Mouse (Mus musculus) forebrain, embryonic 14.5 days (tissue): ENCODE measurements at regions not wholly inside any gene's neighbourhood (a gene's known extent, or its start where the extent isn't known, plus 50 kb on each side); places are given as distances from the start of the nearest gene placed in this dataset.
A peak's percentile ranks its signal among the peaks of the same experiment; 100 is the strongest.

Experiments
- ATAC-seq: fragments of 200-750 bp; cut with Nextera tagmentation; 2 replicates; pipeline ENCODE4 v1.8.0; 2017; ENCODE audit warnings: mild to moderate bottlenecking, moderate library complexity
- DNase-seq: peaks from one replicate; pipeline ENCODE4 v3.0.0-alpha.2; 2015; ENCODE audit warnings: low spot score
- H3K27ac ChIP-seq: fragments of 300-500 bp; sonication (generic); 2 replicates; pipeline ENCODE4 v1.5.1; 2014; ENCODE audit warnings: low read depth, mild to moderate bottlenecking, control low read depth, low read length, moderate library complexity
- H3K27me3 ChIP-seq: fragments of 300-500 bp; sonication (generic); replicated peaks from 2 replicates; pipeline ENCODE4 v1.6.1; 2014; ENCODE audit warnings: low read length, control low read depth, mixed read lengths; ENCODE audit not compliant: control insufficient read depth, insufficient read depth
- H3K36me3 ChIP-seq: fragments of 300-500 bp; sonication (generic); 2 replicates; pipeline ENCODE4 v1.6.1; 2014; ENCODE audit warnings: low read length, control low read depth; ENCODE audit not compliant: control insufficient read depth, insufficient read depth
- H3K4me1 ChIP-seq: fragments of 300-500 bp; sonication (generic); 2 replicates; pipeline ENCODE4 v1.6.1; 2014; ENCODE audit warnings: antibody characterized with exemption, low read length, control low read depth; ENCODE audit not compliant: control insufficient read depth, insufficient read depth
- H3K4me2 ChIP-seq: fragments of 300-500 bp; sonication (generic); 2 replicates; pipeline ENCODE4 v1.6.1; 2014; ENCODE audit warnings: mild to moderate bottlenecking, control low read depth, low read length
- H3K4me3 ChIP-seq: fragments of 300-500 bp; sonication (generic); 2 replicates; pipeline ENCODE4 v1.5.1; 2014; ENCODE audit warnings: low read depth, low read length, control low read depth
- H3K9ac ChIP-seq: fragments of 300-500 bp; sonication (generic); 2 replicates; pipeline ENCODE4 v1.6.1; 2014; ENCODE audit warnings: mild to moderate bottlenecking, low read length, control low read depth, moderate library complexity
- H3K9me3 ChIP-seq: fragments of 300-500 bp; sonication (generic); replicated peaks from 2 replicates; pipeline ENCODE4 v1.6.1; 2016; ENCODE audit warnings: low read length, control low read depth, mixed read lengths; ENCODE audit not compliant: control insufficient read depth
- WGBS: fragments of 180-500 bp; shearing (Covaris S2); extraction: QIAGEN DNeasy Blood & Tissue Kit; methylation state at CpG from one replicate; pipeline ENCODE4 v1.1.7; 2014; 5-methylcytosine and 5-hydroxymethylcytosine counted together

DNA sequence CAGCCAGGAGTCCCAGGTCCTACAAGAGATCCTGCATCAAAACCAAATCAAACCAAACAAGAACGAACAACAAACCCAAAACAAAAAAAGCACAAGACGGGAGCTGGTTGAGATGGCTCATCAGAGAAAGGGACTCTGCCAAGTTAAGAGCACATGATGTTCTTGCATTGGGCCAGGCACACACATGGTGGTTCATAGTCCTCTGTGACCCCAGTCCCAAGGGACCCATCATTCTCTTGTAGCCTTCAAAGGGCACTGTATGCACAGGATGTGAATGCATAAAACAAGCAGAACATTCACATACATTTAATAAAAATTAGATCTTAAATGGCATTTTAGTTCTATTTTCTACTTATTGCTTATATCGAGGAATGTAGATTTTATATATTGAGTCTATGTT lies 99.5 kb upstream of the Kctd3 start:
- no peak for DNase-seq
- no peaks in the 10 kb centered on the region for H3K9me3 ChIP-seq
- H3K4me3 ChIP-seq: no peak overlapping the region
- WGBS: 96% methylated on average over 3 of the region's 3 CpGs
- no peaks in the 10 kb centered on the region for H3K36me3 ChIP-seq
- no peak for ATAC-seq
- H3K4me2 ChIP-seq: no peak overlapping the region
- no peaks in the 10 kb centered on the region for H3K27me3 ChIP-seq
- no peaks in the 10 kb centered on the region for H3K4me1 ChIP-seq
- no peak overlapping the region for H3K27ac ChIP-seq
- H3K9ac ChIP-seq: no peak overlapping the region

DNA sequence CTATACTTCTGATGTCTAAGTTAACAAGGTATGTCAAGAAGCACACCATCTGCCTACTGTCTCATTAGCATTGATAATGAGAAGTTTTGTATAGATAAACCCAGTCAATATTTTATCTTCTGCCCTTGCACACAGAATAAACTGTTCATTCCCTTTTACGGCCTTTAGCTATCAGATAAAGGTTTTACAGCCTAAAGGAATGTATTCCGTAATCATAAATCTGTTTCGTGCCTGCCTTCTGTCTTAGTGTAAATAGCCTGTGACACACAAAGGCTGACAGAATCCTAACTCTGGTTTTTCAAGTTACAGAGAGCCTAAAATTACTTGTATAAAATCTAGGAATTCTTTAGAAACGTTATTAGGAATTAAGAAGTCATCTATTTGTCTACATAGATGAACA lies 97.6 kb upstream of the Kctd3 start:
- no peaks in the 10 kb centered on the region for H3K27me3 ChIP-seq
- ATAC-seq (no peak), DNase-seq (no peak)
- no peak overlapping the region for H3K4me2 ChIP-seq
- H3K9me3 ChIP-seq: no peaks in the 10 kb centered on the region
- no peak overlapping the region for H3K27ac ChIP-seq
- no peaks in the 10 kb centered on the region for H3K36me3 ChIP-seq
- 86% methylated on average over 4 of the region's 4 CpGs for WGBS
- no peak overlapping the region for H3K9ac ChIP-seq
- H3K4me3 ChIP-seq: no peak overlapping the region
- no peaks in the 10 kb centered on the region for H3K4me1 ChIP-seq

DNA sequence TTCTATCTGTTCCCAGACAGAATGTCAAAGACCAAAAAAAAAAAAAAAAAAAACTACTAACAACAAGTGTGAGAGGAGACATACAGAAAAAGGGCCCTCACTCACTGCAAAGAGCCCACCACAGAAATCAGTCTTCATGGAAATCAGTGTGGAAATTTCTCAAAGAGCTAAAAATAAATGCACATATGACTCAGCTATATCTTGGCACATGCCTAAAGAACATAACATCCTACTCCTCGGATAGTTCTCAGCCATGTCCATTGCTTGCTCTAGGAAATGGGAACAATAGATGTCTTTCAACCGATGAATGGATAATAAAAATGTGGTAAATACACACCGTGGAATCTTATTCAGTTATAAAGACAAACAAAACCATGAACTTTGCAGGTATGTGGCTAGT lies 95.1 kb upstream of the Kctd3 start:
- no peaks in the 10 kb centered on the region for H3K9me3 ChIP-seq
- no peaks in the 10 kb centered on the region for H3K27me3 ChIP-seq
- no peaks in the 10 kb centered on the region for H3K4me1 ChIP-seq
- no peak overlapping the region for H3K9ac ChIP-seq
- WGBS: 82% methylated on average over 3 of the region's 3 CpGs
- no peaks in the 10 kb centered on the region for H3K36me3 ChIP-seq
- ATAC-seq (no peak), DNase-seq (no peak)
- no peak overlapping the region for H3K27ac ChIP-seq
- no peak overlapping the region for H3K4me3 ChIP-seq
- H3K4me2 ChIP-seq: no peak overlapping the region

DNA sequence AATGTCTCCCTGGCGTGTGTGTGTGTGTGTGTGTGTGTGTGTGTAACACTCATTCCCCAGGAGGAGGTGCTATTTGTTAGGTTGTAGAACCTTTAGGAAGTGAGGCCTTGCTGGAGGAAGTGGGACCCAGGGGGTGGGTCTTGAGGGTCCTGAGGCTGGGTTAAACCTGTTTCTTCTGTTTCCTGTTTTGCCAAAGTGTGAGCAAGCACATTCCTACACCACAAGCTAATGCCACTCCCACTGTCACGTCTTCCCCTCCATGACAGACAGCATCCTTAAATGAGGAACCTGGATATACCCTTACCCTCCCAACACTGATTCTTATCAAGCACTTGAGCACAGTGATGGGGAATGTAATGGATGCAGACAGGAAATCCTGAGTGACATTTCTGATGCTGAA lies 91.5 kb upstream of the Kctd3 start:
- H3K9ac ChIP-seq: no peak overlapping the region
- no peak overlapping the region for H3K27ac ChIP-seq
- no peaks in the 10 kb centered on the region for H3K4me1 ChIP-seq
- ATAC-seq (no peak), DNase-seq (no peak)
- no peak overlapping the region for H3K4me3 ChIP-seq
- H3K27me3 ChIP-seq: no peaks in the 10 kb centered on the region
- no peaks in the 10 kb centered on the region for H3K9me3 ChIP-seq
- 69% methylated on average over 2 of the region's 2 CpGs for whole genome bisulfite sequencing
- no peak overlapping the region for H3K4me2 ChIP-seq
- H3K36me3 ChIP-seq: no peaks in the 10 kb centered on the region

DNA sequence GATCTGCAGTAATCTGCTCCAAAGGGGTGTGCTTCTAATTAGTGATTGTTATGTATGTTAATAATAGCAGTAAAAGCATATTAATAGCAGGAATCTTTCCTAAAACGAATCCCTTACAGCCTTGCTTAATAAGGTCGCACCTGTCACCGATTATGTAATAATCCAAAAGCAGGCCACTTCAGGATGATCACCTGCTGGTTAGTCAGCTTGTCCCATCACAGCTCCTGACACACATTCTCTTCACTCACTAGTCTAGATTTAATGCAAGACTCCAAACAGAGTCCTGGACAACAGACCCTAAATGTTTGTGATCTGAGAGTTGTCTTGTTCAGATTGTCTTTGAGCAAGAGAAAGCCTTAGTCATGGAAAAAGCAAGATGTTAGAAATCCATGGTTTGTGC lies 85.2 kb upstream of the Kctd3 start:
- DNase-seq: no peak
- H3K4me2 ChIP-seq: no peak overlapping the region
- WGBS: 72% methylated on average over 3 of the region's 3 CpGs
- no peaks in the 10 kb centered on the region for H3K9me3 ChIP-seq
- H3K27ac ChIP-seq: no peak overlapping the region
- no peaks in the 10 kb centered on the region for H3K36me3 ChIP-seq
- no peak for ATAC-seq
- H3K27me3 ChIP-seq: no peaks in the 10 kb centered on the region
- no peak overlapping the region for H3K9ac ChIP-seq
- H3K4me3 ChIP-seq: no peak overlapping the region
- no peaks in the 10 kb centered on the region for H3K4me1 ChIP-seq

DNA sequence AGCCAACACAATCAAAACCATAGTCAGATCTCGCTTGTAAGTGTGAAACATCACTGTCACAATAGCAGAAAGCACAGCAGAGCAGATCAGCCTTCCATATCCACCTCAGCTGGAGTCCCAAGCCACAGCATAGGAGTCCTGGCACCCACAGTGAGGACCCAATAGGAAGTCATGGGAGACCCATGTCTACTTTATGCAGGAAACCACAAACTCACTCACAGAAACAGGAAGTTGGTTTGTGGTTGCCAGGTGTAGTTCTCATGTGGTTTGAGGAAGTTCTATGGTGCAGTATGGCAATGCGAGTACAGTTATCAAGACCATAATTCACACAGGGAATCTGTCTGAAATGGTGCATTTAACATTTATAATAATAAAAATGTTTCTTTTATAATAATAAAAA lies 77.6 kb upstream of the Kctd3 start:
- H3K36me3 ChIP-seq: no peaks in the 10 kb centered on the region
- H3K27me3 ChIP-seq: no peaks in the 10 kb centered on the region
- no peak overlapping the region for H3K4me3 ChIP-seq
- H3K27ac ChIP-seq: no peak overlapping the region
- no peak overlapping the region for H3K4me2 ChIP-seq
- peaks cover 3% of the 10 kb centered on the region; the same call in 1 of the 2 replicates for H3K9me3 ChIP-seq
- ATAC-seq (no peak), DNase-seq (no peak)
- H3K9ac ChIP-seq: no peak overlapping the region
- no peaks in the 10 kb centered on the region for H3K4me1 ChIP-seq
- 83% methylated on average over 2 of the region's 2 CpGs for WGBS

DNA sequence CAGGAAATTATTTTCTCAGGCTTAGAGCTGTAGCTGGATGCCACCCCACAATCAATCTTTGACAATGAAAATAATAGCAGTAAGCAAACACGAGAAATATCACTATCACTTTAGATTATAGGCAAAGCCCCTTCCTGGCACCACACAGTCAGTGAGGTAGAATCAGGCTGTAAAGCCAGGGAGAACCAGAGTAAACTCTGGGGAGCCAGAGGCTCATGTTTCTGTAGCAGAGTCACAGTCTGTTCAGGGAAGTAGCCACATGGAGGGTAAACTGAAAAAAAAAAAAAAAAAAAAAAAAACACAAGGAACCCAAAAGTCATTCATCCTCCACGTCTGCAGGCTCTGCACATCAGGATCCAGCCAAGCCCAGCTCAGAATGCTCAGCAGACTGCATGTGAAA lies 73.6 kb upstream of the Kctd3 start:
- Histone ChIP-seq H3K4me2 (no peak overlapping the region), H3K4me3 (no peak overlapping the region), H3K9ac (no peak overlapping the region), H3K9me3 (peaks cover 3% of the 10 kb centered on the region; the same call in 1 of the 2 replicates), H3K27me3 (no peaks in the 10 kb centered on the region), H3K36me3 (no peaks in the 10 kb centered on the region), H3K4me1 (no peaks in the 10 kb centered on the region), H3K27ac (no peak overlapping the region)
- DNase-seq: no peak
- ATAC-seq: no peak
- WGBS: 49% methylated on average over 2 of the region's 2 CpGs

DNA sequence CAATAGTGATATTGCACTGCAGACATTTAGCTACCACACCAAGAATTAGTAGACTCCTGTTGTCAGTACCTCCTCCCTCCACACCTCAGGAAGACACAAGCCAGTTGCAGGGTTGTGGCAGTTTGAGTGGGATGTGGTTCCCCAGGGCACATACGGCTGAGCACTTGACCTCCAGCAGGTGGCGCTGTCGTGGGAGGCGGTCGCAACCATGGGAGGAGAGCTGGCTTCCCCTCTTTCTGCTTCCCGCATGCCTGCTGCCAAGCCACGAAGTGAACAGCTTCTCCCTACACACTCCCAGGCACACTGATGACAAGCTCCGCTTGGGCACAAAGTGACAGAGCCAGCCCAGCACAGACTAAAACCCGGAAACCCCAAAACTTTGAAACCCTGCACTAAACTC lies 73.2 kb upstream of the Kctd3 start:
- WGBS: 20% methylated on average over 9 of the region's 9 CpGs
- Histone ChIP-seq H3K4me2 (no peak overlapping the region), H3K4me3 (no peak overlapping the region), H3K36me3 (no peaks in the 10 kb centered on the region), H3K4me1 (no peaks in the 10 kb centered on the region), H3K27me3 (no peaks in the 10 kb centered on the region), H3K9ac (no peak overlapping the region), H3K9me3 (peaks cover 3% of the 10 kb centered on the region; the same call in 1 of the 2 replicates), H3K27ac (no peak overlapping the region)
- peak; percentile 69 for DNase-seq
- ATAC-seq: peak; percentile 82

DNA sequence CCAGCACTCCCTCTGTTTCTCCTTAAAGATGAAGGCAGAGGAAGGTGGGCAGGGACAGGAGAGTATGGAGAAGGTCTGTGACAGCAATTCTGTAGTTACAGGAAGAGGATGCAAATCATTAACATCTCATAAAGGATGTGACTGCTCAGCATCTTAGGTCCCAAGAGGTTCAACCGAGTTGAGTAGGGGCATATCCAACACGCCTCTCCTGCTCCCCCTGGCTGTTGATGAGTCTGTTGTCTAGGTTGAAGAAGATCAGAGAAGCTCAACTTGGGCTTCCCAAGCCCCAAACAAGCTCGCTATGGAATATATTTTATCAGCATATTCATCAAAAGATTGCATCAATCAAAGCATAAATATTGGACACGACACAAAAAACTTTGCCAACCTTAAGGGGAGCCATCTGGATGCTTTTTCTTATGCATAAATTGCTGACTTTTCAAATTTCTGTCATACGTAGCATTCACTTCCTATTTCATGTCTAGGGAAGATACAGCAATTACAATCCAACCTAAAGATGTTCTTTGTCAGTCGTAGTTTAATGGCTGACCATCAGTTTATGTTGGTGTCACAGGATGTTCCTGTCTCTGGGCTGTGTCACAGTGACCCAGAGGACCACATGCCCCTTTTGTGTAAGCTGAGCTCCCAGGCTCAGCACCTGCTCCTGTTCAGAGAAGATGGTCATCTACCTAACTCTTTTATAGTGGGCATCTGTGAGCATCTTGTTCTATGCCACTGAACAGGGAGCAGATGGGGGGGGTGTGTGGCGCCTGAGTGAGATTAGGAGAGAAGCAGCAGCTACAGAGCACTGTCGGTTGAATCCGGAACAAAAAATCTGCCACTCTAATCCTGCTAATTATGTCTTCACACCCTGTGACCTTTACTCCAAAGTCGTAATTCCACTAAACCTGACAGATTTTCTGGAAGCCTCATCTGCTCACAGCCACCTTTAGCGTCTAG lies 72.1 kb upstream of the Kctd3 start:
- DNase-seq (peak; percentile 80), ATAC-seq (peak; percentile 68; the same call in 1 of the 2 replicates)
- H3K9me3 ChIP-seq: peaks cover 3% of the 10 kb centered on the region; the same call in 1 of the 2 replicates
- H3K4me3 ChIP-seq: no peak overlapping the region
- no peak overlapping the region for H3K4me2 ChIP-seq
- no peaks in the 10 kb centered on the region for H3K4me1 ChIP-seq
- H3K27ac ChIP-seq: no peak overlapping the region
- H3K9ac ChIP-seq: no peak overlapping the region
- no peaks in the 10 kb centered on the region for H3K36me3 ChIP-seq
- 72% methylated on average over 11 of the region's 11 CpGs for WGBS
- H3K27me3 ChIP-seq: no peaks in the 10 kb centered on the region
